Mouse (Mus musculus) c-Kit-positive CD71-positive TER-119-negative erythroid progenitor cells, embryonic 14.5 days (primary cell): ENCODE results near the gene Adgrv1.
"Not testable (repeated sequence)": the region's sequence is repeated elsewhere in the genome, so short reads cannot be mapped to it uniquely, and the experiment has no call there.

ENCODE experiments used
- DNase-seq: peaks from one replicate; pipeline ENCODE4 v3.0.0-alpha.2; 2013; ENCODE audit warnings: low read depth

Adgrv1 gene

DNA sequence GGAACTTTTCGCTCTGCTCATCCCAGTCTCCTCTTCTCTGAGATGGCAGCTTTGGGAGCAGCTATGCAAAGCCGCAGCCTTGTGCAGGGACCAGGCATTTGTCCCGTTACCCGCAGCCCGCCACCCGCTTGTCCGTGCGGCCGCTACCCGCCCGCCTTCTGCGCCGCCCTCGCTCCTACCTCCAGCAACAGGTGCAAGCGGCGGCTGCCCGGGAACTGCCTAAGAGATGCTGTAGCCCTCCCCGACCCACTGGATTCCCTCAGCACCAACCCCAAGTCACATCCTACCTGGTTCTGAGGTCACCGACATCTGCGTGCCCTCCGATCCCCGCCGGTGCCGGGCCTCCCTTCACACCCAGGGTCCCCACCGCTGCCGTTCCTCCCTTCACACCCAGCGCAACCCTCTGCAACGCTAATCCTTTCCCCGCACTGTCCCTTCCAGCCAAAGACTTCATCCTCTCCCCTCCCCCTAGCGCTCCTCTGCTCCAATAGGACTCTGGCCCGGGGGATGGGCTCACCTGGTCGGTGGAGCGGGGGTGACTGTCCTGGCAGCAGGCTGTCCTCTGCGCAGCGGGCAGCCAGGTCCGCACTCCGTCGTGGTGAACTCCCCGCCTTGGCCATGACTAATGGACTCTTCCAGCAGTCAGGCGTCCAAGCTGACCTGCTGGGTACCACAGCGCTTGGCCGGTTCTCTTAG, at the start of gene Adgrv1:
Adgrv1 (minus strand) TSS at position 435 of the 696 bp plus-strand sequence.
- DNase-seq, result no peak

DNA sequence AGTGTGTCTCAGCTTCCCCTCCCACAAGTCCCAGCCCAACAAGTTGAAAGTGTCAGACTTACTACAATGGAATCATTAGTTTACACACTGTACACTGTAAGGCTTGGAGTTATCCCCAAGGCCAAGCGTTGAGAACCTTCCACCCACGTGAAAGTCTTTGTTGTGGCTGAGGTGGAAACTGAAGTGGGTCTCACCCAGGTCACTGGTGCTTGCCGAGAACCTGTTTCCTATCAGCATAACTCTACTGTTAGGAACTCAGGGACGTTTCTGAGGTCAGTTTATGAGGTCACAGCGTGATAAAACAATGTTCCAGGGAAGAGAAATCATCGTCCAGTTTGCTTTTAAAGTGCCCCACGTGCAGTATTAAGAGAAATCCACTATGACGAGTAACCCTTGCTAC, 42.4 kb upstream of the Adgrv1 start:
- no peak for DNase-seq

DNA sequence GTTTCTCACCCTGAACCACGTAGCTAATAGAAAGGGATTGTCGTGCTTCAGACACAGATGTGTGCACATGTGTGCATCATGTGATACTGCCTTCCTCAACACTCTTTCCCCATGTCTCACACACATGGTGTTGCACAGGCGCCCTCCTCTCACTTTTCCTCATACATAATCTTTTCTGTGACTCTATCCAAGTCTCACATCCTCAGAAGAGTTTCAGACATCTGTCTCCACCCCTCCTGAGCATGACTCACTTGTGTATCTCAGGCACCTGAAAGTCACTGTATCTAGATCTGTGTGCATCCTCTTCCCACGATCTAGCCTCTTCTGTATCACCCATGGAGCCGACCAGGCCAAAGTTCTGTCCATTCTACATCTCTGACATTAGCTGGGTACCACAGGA, 34.8 kb upstream of the Adgrv1 start:
- no peak for DNase-seq

DNA sequence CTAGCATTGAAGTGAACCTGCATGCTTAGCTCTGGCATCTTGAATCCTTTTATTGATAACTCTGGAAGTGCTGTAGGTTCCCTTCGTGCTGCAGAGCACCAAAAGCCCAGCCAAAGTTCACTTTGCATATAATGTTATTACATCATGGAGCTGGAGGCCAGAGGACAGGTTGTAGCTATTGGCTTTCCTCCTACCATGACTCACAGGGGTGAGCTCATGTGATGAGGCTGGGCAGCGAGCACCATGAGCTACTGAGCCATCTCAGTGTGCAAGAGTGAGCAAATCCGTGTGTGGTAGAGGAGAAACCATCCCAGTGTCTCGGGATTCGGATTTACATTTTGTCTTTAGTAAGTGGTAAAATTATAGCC, 31.4 kb upstream of the Adgrv1 start:
- no peak for DNase-seq

DNA sequence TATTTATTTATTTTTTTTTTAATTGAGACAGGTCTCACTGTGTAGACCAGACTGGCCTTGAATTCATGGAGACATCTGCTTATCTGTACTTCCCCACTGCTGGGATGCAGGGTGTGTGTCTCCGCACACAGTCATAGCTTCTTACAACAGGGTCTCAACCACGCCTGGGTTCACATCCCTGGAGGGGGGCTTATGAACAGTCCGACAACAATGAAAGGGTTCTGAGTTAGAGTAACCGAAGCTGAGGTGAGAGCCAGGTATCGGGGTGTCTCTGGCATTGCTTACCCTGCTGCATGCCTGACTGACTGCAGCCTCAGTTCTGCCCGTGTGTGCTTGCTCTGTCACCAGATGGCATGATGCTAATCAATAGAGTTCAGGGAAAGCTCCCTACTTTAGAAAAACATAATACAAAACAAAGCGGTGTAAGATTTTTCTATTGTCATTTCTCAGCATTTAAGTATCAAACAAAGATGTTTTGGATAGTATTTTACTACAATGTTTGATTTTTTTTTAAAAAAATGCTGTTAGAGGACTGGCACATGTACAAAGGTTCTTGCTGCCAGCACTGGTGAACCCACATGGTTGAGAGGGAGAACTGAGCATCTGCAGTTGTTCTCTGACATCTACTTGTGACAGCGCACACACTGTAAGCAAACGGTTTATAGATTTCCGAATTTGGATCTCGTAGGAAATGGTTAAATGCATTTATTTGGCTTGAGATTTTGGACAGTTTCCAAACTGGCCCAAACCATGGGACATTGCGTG, 30.8 kb upstream of the Adgrv1 start:
- no peak for DNase-seq

DNA sequence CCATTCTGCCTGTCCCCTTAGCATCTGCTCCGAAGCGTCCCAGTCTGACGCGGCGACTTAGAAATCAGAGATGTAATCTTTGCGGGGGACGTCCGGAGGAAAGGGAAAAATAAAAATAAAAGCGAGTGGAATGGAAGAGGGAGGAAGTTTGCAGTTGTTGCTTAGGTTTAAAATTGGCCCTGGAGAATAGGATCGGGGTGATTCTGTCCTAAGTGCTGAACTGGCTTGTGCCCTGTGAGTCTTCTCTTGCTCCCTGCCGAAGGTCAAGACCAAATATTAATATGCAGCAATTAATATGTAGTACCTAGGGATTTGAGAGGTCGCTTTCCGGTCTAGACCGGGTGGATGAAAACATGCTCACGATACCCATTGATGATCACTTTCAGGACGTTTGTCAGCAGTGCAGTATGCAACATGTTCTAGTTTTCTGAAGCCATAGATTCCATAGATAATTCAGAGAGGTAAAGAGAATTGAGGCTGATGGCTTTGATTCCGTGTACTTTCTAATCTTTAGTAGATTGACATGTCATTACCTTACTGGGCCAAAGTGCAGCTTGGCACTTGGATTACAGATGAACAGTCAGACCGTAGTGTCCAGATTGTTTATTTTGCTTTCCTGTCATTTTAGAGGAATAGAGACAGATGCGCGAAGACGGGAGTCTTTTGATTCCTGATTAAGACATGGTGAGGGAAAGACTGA, 25.2 kb upstream of the Adgrv1 start:
- no peak for DNase-seq

DNA sequence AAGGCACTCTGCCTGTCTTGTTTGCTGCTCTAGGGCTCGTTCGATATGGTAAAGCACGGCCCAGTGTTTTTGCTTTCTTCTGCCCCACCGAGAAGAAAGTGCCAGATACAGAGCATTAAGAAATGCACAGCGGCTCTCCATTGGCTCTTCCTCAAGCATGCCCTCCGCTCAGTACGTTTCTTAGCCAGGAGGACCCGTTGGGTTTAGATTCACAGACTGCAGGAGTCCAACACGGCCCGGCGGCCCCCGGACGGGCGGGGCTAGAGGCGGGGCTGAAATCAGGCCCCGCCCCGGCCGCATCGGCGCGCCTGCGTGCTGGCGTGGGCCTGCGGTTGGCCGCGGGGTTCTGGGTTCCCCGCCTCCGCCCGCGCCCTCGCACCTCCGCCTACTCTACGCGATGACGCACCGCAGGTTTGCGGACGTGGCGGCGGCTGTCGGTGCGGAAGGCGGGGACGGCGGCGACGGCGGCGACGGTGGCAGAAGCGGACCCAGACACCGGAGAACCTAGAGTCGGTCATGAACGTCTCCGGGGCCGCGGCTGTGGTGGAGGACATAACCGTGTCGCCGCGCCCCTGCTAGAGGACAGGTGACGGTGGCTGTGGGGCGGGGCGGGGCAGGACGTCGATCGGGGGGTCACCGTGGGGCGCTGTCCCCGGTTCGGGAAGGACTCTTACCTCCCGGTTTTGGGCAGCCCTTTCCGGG, 24.5 kb upstream of the Adgrv1 start, which contains the start of gene Lysmd3:
Lysmd3 (plus strand) TSS at position 313 of the 702 bp plus-strand sequence.
- DNase-seq, result peak; percentile 80

DNA sequence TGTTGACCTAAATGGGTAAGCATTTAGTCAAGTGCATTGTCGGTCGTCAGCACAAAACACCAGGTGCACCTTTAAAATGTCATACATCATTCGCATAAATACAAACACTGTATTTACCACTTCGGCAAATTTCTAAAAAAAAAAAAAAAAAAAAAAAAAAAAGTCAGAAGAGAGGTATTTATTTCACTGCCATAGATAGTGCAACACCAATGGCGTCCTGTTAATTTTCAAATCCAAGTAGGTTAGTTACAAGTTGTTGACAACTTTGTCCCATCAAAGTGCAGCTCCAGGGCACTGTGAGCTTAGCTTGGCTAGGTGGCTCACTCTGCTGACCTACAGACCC, 24.0 kb upstream of the Adgrv1 start:
- DNase-seq, result no peak

DNA sequence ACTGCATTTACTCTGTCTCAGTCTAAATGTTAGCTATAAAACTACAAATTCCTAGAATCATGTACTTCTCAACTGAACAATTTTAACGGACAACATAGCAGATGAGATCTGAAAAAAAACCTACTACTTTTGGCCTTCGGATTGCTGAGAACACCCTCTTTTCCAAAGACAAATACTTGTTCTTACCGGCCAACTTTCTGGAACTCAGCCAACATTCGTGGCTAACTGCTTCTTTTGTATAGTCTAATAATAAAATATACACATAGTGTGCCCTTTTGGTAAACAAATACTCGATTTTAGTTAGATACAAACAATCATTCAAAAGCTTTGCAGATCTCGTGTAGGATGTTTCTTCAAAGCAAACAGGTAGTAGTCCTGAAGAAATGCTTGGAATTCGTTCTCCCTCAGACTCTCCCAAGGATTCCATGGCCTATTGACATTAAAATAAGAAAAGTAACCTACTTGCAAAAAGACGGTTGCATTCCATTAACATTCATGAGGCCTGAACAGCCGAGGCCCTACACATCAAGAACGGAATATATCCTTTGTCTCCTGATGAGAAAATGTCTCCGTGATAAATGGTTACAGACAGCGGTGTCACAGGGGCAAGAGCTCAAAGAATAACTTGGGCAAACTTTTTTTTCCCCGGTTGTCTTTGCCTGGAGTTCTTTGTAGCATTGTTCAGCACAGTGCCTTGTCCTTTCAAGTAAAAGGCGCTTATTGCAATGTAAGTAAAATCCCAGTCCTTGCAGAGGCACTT, 23.3 kb upstream of the Adgrv1 start:
- no peak for DNase-seq

DNA sequence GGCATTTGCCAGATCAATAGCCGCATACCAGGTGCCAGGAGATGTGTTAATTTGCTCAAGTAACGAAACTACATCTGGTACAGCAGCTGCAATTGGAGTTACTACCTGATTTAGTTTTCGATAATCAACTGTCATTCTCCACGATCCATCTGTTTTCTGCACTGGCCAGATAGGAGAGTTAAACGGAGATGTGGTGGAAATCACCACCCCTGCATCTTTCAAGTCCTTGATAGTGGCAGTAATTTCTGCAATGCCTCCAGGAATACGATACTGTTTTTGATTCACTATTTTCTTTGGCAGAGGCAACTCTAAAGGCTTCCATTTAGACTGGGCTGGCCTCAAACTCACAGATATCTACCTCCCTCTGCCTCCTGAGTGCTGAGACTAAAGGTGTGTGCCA, 17.4 kb upstream of the Adgrv1 start:
- peak; percentile 43 for DNase-seq

DNA sequence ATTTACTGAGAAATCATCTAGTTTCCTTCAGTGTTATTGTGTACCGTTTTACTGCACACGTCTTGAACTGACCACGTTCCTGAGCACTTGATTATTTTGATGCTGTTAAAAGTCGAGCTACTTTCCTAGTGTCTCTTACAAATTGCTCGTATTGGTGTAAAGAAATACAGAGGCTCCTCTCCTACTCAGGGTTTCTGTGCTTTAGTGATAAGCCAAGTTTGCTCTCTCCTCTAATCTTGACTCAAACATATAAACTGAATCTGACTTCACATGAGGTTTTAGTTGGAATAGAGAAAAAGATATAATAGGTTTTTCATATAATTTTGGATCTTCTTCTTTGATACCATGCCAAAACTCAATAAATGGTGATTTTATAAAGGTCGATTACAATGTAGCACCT, 13.4 kb upstream of the Adgrv1 start:
- DNase-seq, result peak; percentile 50

DNA sequence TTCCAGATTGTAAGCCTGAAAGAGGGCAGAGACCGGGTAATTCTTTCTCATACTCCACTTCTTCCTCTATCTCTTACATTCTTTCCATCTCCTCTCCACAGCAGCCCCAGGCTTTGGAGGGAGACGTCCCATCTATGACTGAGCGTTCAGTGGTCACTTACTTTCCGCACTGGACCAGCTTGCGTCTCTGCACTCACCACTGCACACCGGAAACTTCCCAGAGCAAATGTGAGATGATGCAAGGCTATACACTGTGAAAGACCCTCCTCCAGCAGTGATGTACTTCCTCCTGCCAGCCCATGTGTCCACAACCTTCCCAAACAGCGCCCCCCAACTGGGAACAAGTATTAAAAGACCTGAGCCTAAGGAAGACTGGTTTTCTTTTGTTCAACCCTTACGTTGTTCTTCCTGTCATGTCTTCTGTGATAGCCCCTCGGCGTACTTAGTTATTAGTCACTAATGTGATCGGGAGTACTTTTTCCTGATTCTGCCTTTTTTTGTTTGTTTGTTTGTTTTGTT, 11.2 kb upstream of the Adgrv1 start:
- DNase-seq, result no peak

DNA sequence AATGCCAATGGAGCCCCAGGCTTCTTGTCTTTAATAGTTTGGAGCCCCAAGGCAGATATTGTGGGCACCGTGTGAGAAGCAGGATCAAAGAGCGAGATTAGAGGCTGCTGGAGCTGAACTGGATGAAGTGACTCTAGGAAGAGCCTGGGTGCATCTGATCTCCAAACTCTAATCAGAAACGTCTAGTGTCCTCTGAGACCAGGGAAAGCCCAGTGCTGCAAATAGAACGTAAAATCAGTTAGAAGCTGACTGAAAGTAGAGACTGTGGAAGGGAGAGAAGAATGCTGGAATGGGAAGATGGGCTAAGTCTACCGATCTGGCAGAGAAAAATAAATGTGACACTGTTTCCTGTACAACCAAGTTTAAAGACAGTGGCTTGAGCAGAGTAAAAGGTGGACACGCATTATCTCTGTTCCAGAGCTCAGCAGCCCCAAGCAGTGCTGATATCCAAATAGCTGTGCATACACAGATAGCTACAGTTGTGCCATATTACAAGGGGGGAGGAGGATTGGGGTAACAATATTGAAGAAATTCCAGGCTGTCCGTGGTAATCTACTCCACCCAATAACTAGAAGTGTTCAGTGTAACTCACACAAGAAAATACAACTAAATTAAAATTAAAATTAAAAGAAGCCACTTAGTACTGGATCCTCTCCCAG, 9.7 kb upstream of the Adgrv1 start:
- DNase-seq, result peak; percentile 70

DNA sequence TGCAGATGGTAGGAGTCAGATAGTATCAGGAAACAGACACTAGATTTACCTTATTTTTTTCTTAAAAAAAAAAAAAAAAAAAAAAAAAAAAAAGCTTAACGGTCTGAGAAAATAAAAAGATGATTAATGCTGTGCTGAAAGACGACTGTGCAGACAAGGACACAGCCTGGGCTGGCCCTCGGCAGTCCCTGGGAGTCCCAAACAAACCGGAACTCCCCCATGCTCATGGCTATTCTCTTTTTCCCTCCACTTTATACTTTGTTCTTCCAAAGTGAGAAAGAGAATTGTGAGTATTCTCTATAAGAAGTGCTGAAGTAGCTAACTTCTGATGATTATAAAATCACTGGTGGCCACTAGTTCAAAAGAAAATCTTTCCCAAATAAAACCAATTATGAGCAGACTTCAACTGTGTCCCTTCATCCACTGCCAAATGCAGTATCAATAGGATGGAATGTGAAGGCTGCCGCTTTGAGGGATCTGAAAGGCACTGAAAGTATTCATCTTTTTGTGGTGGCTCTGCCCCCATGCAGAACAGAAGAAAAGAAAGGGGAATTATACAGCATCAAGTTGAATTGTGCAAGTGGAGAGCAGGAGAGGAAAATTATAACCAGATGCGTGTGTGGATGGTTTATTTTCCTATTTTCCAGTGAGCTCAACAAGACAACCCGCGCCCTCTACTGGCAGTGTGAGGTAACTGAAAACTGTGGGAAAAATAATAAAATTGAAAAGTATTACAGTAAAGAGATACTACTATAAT, 8.5 kb upstream of the Adgrv1 start:
- peak; percentile 67 for DNase-seq

DNA sequence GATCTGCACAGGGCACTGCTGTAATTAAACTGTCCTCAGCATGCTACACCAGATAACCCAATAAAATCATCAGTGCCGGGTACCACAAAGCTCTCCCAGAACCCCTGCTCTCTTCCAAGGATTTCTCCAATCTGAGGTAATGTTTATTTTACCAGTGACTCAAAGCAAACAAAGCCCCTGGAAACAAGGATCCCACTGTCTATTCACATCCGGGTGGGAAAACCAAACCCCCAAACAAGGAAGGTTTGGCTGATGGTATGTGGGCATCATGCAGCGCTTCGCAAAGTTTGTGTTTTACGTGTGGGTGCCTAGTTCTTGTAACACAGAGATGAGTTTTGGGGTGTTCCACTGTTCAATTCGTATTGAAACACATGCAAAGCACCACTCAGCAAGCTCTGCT, 7.9 kb upstream of the Adgrv1 start:
- DNase-seq, result no peak

DNA sequence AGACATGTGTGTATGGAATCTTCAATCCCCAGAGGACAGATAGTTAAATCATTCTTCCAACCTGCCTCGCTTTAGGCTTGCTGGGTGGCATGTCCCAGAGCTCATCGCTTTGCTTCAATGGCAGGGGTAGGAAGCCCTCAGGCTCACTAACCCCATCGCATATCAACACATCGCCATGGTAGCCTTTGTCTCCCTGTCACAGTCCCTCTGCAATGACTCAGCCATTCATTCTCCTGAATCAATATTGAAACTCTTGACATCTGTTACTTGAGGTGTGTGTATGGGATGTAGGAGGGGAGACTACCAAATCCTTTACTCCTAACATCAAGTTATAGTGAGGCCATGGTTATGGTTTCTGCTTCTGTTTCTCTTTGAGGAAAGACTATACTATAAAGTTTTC, 6.7 kb upstream of the Adgrv1 start:
- no peak for DNase-seq

DNA sequence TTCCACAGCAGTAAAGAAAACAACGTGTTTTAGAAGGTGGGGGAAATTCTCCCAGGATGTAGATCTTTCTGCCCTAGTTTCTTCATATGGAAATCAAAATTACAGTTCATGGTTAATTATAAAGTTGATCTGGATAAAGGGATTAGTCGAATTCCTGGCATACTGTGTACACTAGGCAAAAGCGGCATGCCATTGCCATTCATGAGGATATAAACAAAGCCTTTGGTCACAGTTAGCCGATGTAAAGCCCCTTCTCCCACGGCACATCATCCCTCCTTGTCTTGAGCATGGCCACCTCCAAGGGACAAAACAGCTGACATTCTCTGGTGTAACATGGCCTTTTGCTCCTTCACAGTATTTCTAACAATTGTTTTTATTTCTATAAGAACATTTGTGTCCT, 2.4 kb downstream of the Adgrv1 start:
- no peak for DNase-seq

DNA sequence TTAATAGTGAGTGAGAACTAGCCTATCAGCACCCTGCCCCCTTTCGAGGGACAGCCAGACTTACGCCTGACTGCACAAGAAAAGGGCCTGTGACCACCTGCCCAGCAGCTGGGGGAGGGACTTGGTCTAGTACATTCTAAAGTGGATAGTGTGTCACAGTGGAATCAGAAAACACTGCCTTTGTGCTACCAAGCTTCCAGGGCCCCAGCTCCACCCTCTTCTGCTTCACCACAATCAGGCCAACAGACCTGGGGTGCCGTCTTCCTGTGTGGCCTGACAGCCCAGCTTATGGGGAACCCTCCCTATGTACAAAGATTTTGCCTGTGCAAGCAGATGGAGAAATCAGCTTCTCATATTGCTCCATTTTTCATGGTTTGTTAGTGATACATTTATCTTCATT, 3.6 kb downstream of the Adgrv1 start:
- DNase-seq, result no peak

DNA sequence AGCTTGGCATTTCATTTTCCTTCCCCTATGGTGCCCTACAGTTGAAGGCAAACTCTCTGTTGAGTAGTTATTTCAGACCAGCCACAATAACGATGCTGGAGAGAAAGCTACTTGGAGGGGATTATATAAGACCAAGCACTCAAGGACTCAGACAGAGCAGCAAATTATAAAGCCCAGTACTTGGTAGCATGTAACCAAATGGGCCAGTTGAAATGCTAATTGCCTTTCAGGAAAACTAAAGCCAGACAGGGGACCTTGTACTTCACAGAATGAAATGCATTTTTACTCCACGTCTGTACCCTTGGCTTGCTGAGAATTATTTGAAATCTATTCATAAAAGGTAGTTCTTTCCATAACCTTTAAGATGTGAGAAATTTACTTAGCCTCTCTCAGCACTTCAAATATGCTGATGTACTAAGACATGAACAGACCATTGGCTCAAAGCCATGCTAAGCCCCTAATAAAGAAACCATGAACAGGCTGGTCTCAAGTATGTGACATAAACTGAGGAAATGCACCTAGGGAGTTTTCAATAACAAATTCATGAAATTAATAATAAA, 4.2 kb downstream of the Adgrv1 start:
- no peak for DNase-seq

DNA sequence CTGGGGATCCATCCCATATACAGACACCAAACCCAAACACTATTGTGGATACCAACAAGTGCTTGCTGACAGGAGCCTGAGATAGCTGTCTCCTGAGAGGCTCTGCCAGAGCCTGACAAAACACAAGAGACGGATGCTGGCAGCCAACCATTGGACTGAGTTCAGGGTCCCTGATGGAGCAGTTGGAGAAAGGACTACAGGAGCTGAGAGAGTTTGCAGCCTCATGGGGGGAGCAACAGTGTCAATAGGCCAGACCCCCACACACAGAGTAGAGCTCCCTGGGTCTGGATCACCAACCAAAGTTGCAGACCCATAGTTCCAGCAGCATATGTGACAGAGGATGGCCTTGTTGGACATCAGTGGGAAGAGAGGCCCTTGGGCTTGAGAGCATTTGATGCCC, 5.1 kb downstream of the Adgrv1 start:
- not testable (repeated sequence) for DNase-seq
